Mouse (Mus musculus): ENCODE measurements at regions not wholly inside any gene's neighbourhood (a gene's known extent, or its start where the extent isn't known, plus 50 kb on each side); places are given as distances from the start of the nearest gene placed in this dataset.

- peak; percentile 65 for DNase-seq (ENCODE audit: low read depth, low spot score)
These were observed 114.3 kb downstream of the Rab38 start for GRCm38 (mm10) chr7:88544393-88544792.

GRCm38 (mm10) chr7:88544976-88545654 lies 115.0 kb downstream of the Rab38 start:
- no peak for DNase-seq (ENCODE audit: low read depth, low spot score)

- DNase-seq (ENCODE audit: low read depth, low spot score): no peak
These were observed 145.0 kb downstream of the Rab38 start for GRCm38 (mm10) chr7:88575073-88575472.

- DNase-seq (ENCODE audit: low read depth, low spot score): no peak
These were observed 170.7 kb downstream of the Rab38 start for GRCm38 (mm10) chr7:88600781-88601180.
